Mouse (Mus musculus) T-helper 17 cell (primary cell): ENCODE measurements around the gene Tom1l2.

Experiments used
- in situ Hi-C, 2 experiments: fragments of 300-600 bp; cut with MboI, MseI; formaldehyde crosslinking; loops; 1 replicate in 1 of 2; 2 replicates in 1 of 2; pipeline ENCODE4 v1.15.1; 2025; ENCODE audit warnings: high pct_unique_total_duplicates in 2 of 2

The Tom1l2 gene

DNA sequence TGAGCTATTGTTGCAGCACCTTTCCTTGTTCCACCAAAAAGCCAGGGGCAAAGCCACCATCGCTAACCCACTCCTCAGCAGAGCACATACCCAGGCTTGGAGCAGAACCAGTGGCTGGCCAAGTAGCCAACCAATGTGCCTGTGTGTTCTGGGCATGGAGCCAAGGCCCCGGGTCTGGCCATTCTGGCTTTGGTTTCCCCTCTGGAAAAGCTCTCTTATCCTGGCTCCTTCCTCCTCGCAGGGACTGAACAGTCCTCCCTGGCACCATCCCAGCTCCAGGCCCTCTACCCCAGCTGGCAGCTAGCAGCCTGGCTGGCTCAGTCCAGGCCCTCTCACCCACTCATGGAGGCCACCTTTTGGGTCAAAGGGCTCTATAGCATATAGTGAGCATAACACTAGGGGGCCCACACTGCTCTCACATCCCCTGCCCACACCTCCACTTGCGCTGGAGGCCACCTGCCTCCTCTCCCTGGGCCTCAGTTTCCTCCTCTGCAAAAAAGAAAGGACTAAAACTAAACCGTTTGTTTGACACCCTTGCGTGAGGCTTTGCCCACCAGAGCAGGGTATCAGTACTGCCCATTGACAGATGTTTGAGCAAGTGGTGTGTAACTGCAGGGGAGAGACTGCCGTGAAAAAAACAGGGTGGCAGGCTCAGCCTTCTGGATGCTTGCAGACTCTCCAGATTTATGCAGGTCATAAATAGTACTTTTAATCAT is 143.3 kb downstream of the Tom1l2 start:
- in situ Hi-C loops: loop anchor here in 1 of 2 experiments (25.0 kb wide), 1 partner anchor 1997 kb away; no protein-coding TSS in a partner anchor

GRCm38 (mm10) chr11:60208712-60209111 is 144.0 kb downstream of the Tom1l2 start:
- in situ Hi-C loops: loop anchor here in 1 of 2 experiments (25.0 kb wide), 1 partner anchor 1996 kb away; no protein-coding TSS in a partner anchor

DNA sequence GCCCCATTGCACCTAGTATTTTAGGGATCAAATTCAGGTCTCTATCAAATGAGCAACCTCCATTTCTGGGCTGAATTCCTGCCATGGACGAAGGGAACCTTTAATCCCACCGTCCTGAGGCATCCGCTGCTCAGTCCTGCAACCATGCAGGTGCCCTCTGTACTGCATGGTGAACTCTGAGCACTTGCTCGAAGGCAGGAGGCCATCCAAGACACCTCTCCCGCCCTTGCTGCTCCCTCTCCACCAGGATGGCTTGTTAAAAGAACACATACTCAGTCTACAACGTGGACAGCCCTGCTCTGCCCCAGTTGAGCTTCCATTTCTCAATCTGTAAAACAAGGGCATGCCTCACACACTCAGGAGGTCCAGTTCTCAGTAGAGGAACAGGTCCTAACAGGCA is 144.5 kb downstream of the Tom1l2 start:
- in situ Hi-C loops: loop anchor here in 1 of 2 experiments (25.0 kb wide), 1 partner anchor 1996 kb away; no protein-coding TSS in a partner anchor

GRCm38 (mm10) chr11:60206207-60206606 is 146.5 kb downstream of the Tom1l2 start:
- in situ Hi-C loops: loop anchor here in 1 of 2 experiments (25.0 kb wide), 1 partner anchor 1994 kb away; no protein-coding TSS in a partner anchor

GRCm38 (mm10) chr11:60205026-60205425 is 147.7 kb downstream of the Tom1l2 start:
- in situ Hi-C loops: loop anchor here in 1 of 2 experiments (25.0 kb wide), 1 partner anchor 1993 kb away; no protein-coding TSS in a partner anchor

GRCm38 (mm10) chr11:60202710-60203638 is 149.7 kb downstream of the Tom1l2 start:
- in situ Hi-C loops: loop anchor here in 1 of 2 experiments (25.0 kb wide), 1 partner anchor 1991 kb away; no protein-coding TSS in a partner anchor

GRCm38 (mm10) chr11:60200384-60200783 is 152.3 kb downstream of the Tom1l2 start:
- in situ Hi-C loops: loop anchor here in 1 of 2 experiments (25.0 kb wide), 1 partner anchor 1988 kb away; no protein-coding TSS in a partner anchor

DNA sequence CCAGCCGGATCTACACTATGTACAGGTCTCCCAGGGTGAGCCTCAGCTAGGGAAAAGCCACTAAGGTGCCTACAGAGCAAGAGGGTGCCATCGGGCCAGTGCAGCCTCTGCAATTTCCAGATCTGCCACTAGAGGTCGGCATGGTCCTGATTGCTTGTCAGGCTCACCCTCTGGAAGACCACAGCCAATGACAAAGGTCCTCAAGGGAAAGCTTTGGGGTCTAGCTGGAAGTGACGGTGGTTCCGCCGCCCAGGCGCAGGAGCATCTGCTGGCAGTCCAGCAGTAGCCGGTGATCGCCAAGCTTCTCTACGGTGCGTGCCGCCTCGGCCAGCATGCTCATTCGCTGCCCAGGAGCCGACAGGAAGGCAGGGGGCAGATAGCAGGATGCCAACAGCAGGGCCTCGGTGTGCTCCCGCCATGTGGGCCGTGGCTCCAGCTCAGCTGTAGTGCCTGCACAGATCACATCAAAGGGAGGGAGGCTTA is 153.0 kb downstream of the Tom1l2 start:
- in situ Hi-C loops: loop anchor here (5.0 to 25.0 kb wide), 3 partner anchors 102 to 1987 kb away; no protein-coding TSS in a partner anchor

- in situ Hi-C loops: loop anchor here (5.0 kb wide), 2 partner anchors 101 to 111 kb away; no protein-coding TSS in a partner anchor
These were observed 154.1 kb downstream of the Tom1l2 start for GRCm38 (mm10) chr11:60198651-60199050.

- in situ Hi-C loops: loop anchor here (5.0 kb wide), 2 partner anchors 101 to 111 kb away; no protein-coding TSS in a partner anchor
These were observed 154.6 kb downstream of the Tom1l2 start for GRCm38 (mm10) chr11:60197998-60198619.

DNA sequence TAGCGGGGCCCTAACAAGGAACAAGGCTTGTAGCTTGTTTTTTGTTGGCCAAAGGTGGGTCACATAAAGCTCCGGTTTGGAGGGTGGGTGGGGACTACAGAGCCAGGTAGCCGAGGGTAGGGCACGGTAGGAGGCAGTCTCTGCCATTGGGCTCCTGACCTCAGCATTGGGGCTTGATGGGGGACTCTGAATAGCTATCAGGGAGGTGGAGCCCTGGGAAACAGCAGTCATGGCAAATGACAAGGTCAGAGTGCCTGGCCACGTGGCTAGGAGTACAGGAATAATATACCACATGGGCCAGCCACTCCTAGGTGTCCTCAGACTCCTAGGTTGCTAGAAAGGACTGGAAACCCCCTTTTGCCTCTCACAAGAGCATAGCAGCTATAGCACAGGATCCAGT is 156.4 kb downstream of the Tom1l2 start:
- in situ Hi-C loops: loop anchor here (5.0 kb wide), 2 partner anchors 99 to 109 kb away; no protein-coding TSS in a partner anchor

GRCm38 (mm10) chr11:60195108-60195507 is 157.6 kb downstream of the Tom1l2 start:
- in situ Hi-C loops: loop anchor here (5.0 kb wide), 2 partner anchors 98 to 108 kb away; no protein-coding TSS in a partner anchor

DNA sequence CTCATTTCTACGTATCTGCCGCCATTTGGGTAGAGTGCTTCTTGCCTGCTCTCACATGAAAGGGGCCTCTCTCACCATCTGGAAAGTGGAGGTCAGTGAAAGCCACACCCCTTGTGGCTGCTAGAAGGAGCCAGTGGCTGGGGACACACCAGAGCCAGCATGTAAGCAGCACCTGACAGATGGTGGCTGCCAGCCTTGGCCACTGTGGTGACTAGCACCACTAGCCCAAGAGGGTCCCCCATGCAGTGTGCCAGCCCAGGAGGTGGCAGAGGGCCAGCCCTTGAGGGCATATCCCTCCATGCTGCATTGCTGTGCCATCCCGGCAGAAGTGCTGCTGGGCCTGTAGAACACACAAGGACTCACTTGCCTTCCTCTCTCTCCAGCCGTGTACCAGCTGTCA is 159.1 kb downstream of the Tom1l2 start:
- in situ Hi-C loops: no loop called here

GRCm38 (mm10) chr11:60192534-60192933 is 160.2 kb downstream of the Tom1l2 start:
- in situ Hi-C loops: no loop called here

DNA sequence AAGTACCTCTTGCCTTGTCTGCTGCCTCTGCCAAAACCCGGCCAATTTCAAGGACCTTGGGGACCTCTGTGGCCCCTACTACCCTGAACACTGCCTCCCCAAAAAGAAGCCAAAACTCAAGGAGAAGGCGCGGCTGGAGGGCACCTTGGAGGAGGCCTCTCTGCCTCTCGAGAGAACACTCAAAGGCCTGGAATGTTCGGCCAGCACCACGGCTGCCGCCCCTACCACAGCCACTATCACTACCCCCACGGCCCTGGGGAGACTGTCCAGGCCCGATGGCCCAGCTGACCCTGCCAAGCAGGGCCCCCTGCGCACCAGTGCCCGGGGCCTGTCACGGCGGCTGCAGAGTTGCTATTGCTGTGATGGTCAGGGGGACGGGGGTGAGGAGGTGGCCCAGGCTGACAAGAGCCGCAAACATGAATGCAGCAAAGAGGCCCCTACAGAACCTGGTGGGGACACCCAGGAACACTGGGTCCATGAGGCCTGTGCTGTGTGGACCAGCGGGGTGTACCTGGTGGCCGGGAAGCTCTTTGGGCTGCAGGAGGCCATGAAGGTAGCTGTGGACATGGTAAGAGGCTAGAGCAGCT is 162.6 kb downstream of the Tom1l2 start:
- in situ Hi-C loops: no loop called here

DNA sequence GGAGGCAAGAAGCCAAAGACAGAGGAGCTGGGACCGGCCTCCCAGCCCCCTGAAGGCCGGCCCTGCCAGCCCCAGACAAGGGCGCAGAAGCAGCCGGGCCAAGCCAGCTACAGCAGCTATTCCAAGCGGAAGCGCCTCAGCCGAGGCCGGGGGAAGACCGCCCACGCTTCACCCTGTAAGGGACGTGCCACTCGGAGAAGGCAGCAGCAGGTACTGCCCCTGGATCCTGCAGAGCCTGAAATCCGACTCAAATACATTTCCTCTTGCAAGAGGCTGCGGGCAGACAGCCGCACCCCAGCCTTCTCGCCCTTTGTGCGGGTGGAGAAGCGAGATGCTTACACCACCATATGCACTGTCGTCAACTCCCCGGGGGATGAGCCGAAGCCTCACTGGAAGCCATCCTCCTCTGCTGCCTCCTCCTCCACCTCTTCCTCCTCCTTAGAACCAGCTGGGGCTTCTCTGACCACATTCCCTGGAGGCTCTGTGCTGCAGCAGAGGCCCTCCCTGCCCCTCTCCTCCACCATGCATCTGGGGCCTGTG is 163.1 kb downstream of the Tom1l2 start:
- in situ Hi-C loops: loop anchor here in 1 of 2 experiments (10.0 kb wide), 1 partner anchor 1425 kb away; no protein-coding TSS in a partner anchor

DNA sequence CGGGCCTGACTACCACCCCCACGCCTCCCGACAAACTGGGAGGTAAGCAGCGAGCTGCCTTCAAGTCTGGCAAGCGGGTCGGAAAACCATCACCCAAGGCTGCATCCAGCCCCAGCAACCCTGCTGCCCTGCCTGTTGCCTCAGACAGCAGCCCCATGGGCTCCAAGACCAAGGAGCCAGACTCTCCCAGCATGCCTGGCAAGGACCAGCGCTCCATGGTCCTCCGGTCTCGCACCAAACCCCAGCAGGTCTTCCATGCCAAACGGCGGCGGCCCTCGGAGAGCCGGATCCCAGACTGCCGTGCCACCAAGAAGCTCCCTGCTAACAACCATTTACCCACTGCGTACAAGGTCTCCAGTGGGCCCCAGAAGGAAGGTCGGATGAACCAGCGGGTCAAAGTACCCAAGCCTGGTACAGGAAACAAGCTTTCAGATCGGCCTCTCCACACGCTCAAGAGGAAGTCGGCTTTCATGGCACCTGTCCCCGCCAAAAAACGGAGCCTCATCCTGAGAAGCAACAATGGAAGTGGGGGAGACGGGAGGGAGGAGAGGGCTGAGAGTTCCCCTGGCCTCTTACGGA is 164.3 kb downstream of the Tom1l2 start:
- in situ Hi-C loops: loop anchor here in 1 of 2 experiments (10.0 kb wide), 1 partner anchor 1424 kb away; no protein-coding TSS in a partner anchor

DNA sequence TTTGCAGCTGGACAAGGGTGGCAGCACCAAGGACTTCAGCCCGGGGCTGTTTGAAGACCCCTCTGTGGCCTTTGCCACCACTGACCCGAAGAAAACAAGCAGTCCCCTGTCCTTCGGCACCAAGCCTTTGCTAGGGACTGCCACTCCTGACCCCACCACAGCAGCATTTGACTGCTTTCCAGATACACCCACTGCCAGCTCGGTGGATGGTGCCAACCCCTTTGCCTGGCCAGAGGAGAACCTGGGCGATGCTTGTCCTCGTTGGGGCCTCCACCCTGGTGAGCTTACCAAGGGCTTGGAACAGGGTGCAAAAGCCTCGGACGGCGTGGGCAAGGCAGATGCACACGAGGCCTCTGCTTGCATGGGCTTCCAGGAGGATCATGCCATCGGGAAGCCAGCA is 165.6 kb downstream of the Tom1l2 start:
- in situ Hi-C loops: loop anchor here in 1 of 2 experiments (10.0 kb wide), 1 partner anchor 1422 kb away; no protein-coding TSS in a partner anchor
